Mouse (Mus musculus) kidney, adult 2 months (tissue): ENCODE data around the gene Col4a1.

Experiments used
- CTCF ChIP-seq: fragments of 200-500 bp; conservative IDR thresholded peaks from 2 replicates; pipeline ENCODE4 v1.5.1; 2011; ENCODE audit warnings: low read depth, mild to moderate bottlenecking, control low read depth, low read length, moderate library complexity, mixed read lengths; ENCODE audit not compliant: insufficient read depth, insufficient read length
- POLR2A ChIP-seq: fragments of 200-500 bp; IDR thresholded peaks from one replicate; pipeline ENCODE4 v1.6.1; 2011; ENCODE audit warnings: low read depth, low read length, control low read depth

DNA sequence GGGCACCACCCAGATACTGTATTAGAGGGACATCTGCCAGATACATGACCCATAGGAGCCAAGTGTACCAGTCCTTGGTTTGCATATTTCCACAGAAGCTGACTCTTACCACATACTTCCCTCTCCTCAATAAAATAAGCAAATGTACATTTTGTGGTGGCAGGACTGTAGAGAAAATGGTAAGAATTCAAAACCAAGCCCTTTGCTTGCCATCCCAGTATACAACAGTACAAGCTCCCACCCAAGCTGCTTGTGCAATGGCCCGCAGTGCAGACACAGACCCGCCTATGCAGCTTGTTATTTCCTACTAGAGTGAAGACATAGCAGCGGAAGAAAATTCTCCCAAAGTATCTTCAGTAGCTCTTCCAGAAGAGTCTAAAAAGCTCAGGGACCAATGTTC, 143.8 kb downstream of the Col4a1 start:
- TF ChIP-seq POLR2A, result no peak
- TF ChIP-seq CTCF, result no peak
